Mouse (Mus musculus): ENCODE measurements around the gene Nipal3. TPM values are rescaled to one million over a fixed set of nuclear protein-coding genes. Genes with fewer than 3 reads are reported as not detected.
A peak's percentile ranks its signal among the peaks of the same experiment; 100 is the strongest.

Gene Nipal3
- polyA plus RNA-seq (2012; fragmentation: generic; extraction: Trizol): 0.91 TPM
- long read RNA-seq, experiment 1, partial matches to known transcripts: 0 of 1 reads
- long read RNA-seq, experiment 1, other reads (novel, unspliced or antisense): 1 of 1 reads
- long read RNA-seq, experiment 2, full-length matches to known transcripts: 2 of 2 reads
- long read RNA-seq, experiment 2, partial matches to known transcripts: 0 of 2 reads
- long read RNA-seq, experiment 2, other reads (novel, unspliced or antisense): 0 of 2 reads

DNA sequence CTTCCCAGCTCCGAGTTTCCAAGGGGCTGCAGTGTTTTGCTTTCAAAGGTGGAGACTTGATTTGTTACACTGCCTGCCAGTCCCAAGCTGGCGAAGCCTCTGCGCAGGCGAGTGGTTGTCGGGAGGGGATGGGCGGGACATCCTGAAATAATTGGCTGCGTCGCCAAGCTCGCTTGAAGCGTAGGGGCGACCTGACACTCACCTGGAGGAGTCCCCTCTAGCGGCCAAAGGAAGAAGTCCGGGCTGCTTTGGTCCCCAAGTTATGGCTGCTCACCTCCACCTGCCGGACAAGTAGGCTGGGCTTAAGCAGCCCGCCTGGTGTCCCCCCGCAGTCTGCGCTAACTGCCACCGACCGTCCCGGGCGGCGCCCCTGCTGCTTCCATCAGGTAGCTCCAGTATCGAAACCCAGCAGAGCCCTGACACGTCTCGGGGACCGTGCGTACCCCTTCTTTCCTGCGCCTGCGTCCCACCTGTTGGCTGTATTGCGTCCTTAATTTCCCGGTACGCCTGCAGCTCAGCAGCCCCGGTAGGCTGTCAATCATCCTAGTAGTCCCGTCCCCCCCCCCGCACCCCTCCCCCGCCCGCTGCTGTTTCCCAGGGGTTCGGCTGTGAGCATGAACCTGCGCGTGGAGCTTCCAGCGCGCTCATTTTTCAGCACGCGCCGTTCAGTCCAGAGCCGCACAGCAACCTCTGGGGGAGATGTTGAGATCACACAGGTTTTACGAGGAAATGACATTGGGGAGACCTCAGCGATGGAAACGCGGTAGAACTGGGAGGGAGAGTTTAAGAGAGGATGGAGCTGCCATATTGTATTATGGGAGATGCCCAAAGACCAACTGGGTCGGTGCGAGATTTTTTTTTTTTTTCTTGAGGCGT lies at the start of gene Nipal3, which contains the start of gene Stpg1:
Gene Nipal3 (minus strand): TSS at position 518 of the 876 bp plus-strand sequence.
Gene Stpg1 (plus strand): TSS at position 270 of the 876 bp plus-strand sequence.
- H3K4me3 ChIP-seq (ENCODE audit: insufficient read depth, poor library complexity, severe bottlenecking): peak within 1 kb of the TSS; percentile 34
- H3K36me3 ChIP-seq (ENCODE audit: control insufficient read depth, insufficient read depth): no peaks in the 10 kb centered on the region
- no peaks in the 10 kb centered on the region for H3K79me2 ChIP-seq (ENCODE audit: control insufficient read depth, insufficient read depth)
- H3K79me3 ChIP-seq (ENCODE audit: low read depth): no peaks in the 10 kb centered on the region
- H3K27me3 ChIP-seq (ENCODE audit: control insufficient read depth, insufficient read depth, insufficient read length): peaks cover 5% of the 10 kb centered on the region
- H3ac ChIP-seq (ENCODE audit: control insufficient read depth, insufficient read length, low read depth): peak within 1 kb of the TSS; percentile 44
- TF ChIP-seq MAX (IDR thresholded peaks at IDR 0.05) (no peak), MYOG (IDR thresholded peaks at IDR 0.05; ENCODE audit: control insufficient read depth, extremely low read depth, insufficient read length) (no peak), FOSL1 (IDR thresholded peaks at IDR 0.05; ENCODE audit: insufficient read depth, low read length, poor library complexity, severe bottlenecking) (no peak), MYOD1 (IDR thresholded peaks at IDR 0.05; ENCODE audit: control insufficient read depth, insufficient read length, low read depth) (no peak), USF1 (IDR thresholded peaks at IDR 0.05; ENCODE audit: low read depth) (no peak), CEBPB (IDR thresholded peaks at IDR 0.05; ENCODE audit: low read depth) (no peak), CTCF (IDR thresholded peaks at IDR 0.05; ENCODE audit: control insufficient read depth, insufficient read depth, insufficient read length) (no peak)

DNA sequence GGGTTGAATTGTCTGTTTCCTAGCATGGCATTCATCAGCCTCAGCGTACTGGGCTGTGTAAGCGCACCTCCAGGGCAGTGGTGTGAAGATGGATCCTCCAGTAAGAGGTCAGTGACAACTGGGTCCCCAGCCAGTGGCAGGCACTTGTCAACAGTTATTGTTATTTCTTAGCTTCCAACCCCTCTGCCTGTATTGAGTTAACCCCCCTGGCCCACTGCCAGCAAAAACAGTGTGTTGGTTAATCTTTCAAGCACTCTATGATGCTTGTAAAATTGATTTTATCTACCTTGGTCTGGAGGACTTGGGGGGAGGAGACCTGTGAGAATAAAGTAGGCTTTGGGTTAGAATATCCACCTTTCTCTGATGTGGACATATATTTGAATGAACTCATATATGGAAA lies 49.4 kb upstream of the Nipal3 start:
- Histone ChIP-seq H3ac (ENCODE audit: control insufficient read depth, insufficient read length, low read depth) (no peak overlapping the region), H3K27me3 (ENCODE audit: control insufficient read depth, insufficient read depth, insufficient read length) (no peaks in the 10 kb centered on the region), H3K4me3 (ENCODE audit: insufficient read depth, poor library complexity, severe bottlenecking) (no peak overlapping the region), H3K79me2 (ENCODE audit: control insufficient read depth, insufficient read depth) (no peaks in the 10 kb centered on the region), H3K36me3 (ENCODE audit: control insufficient read depth, insufficient read depth) (no peaks in the 10 kb centered on the region), H3K79me3 (ENCODE audit: low read depth) (no peaks in the 10 kb centered on the region)
- TF ChIP-seq FOSL1 (IDR thresholded peaks at IDR 0.05; ENCODE audit: insufficient read depth, low read length, poor library complexity, severe bottlenecking) (no peak), MAX (IDR thresholded peaks at IDR 0.05) (no peak), MYOG (IDR thresholded peaks at IDR 0.05; ENCODE audit: control insufficient read depth, extremely low read depth, insufficient read length) (no peak), USF1 (IDR thresholded peaks at IDR 0.05; ENCODE audit: low read depth) (no peak), MYOD1 (IDR thresholded peaks at IDR 0.05; ENCODE audit: control insufficient read depth, insufficient read length, low read depth) (no peak), CTCF (IDR thresholded peaks at IDR 0.05; ENCODE audit: control insufficient read depth, insufficient read depth, insufficient read length) (no peak), CEBPB (IDR thresholded peaks at IDR 0.05; ENCODE audit: low read depth) (no peak)

DNA sequence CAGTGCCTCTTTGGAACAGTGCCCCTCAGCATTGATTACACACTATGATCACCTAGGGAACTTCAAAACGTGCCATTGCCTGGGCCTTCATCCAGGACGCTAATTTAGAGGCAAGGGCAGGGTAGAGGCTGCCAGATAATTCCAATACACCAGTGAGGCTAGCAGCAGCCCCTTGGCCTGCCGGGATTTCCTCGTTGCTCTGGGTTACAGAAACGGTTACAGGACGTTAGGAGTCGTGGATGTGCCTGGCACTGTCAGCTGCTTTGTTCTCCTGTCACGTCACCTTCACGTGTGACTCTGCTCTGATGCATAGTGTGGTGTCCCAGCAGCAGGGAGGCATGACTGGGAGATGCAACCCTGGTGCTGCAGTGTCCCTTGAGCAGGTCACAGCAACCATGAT lies 45.2 kb upstream of the Nipal3 start:
- Histone ChIP-seq H3ac (ENCODE audit: control insufficient read depth, insufficient read length, low read depth) (no peak overlapping the region), H3K79me2 (ENCODE audit: control insufficient read depth, insufficient read depth) (no peaks in the 10 kb centered on the region), H3K79me3 (ENCODE audit: low read depth) (no peaks in the 10 kb centered on the region), H3K4me3 (ENCODE audit: insufficient read depth, poor library complexity, severe bottlenecking) (no peak overlapping the region), H3K36me3 (ENCODE audit: control insufficient read depth, insufficient read depth) (no peaks in the 10 kb centered on the region), H3K27me3 (ENCODE audit: control insufficient read depth, insufficient read depth, insufficient read length) (no peaks in the 10 kb centered on the region)
- TF ChIP-seq MYOG (IDR thresholded peaks at IDR 0.05; ENCODE audit: control insufficient read depth, extremely low read depth, insufficient read length) (no peak), USF1 (IDR thresholded peaks at IDR 0.05; ENCODE audit: low read depth) (no peak), MYOD1 (IDR thresholded peaks at IDR 0.05; ENCODE audit: control insufficient read depth, insufficient read length, low read depth) (no peak), FOSL1 (IDR thresholded peaks at IDR 0.05; ENCODE audit: insufficient read depth, low read length, poor library complexity, severe bottlenecking) (no peak), CTCF (IDR thresholded peaks at IDR 0.05; ENCODE audit: control insufficient read depth, insufficient read depth, insufficient read length) (no peak), MAX (IDR thresholded peaks at IDR 0.05) (no peak), CEBPB (IDR thresholded peaks at IDR 0.05; ENCODE audit: low read depth) (no peak)

DNA sequence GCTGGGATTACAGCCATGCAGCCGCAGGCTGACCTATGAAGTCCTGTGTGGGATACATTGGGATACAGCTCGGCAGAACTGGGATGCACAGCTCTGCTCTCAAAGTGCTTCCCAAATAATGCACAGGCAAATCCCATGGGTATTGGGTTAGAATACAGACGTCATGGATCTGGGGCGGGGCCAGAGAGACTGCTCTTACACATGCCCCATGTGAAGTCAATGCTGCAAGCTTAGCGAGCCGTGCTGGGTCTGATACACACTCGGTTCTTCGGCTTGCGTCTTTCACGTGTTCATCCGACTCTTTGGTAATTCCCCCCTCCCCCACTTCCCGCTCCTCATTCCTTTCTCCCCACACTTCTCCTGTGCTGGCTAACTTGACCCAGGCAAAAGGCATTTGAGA lies 44.2 kb upstream of the Nipal3 start:
- no peak overlapping the region for H3K4me3 ChIP-seq (ENCODE audit: insufficient read depth, poor library complexity, severe bottlenecking)
- H3ac ChIP-seq (ENCODE audit: control insufficient read depth, insufficient read length, low read depth): no peak overlapping the region
- TF ChIP-seq MAX (IDR thresholded peaks at IDR 0.05) (no peak), CEBPB (IDR thresholded peaks at IDR 0.05; ENCODE audit: low read depth) (no peak), MYOD1 (IDR thresholded peaks at IDR 0.05; ENCODE audit: control insufficient read depth, insufficient read length, low read depth) (no peak), FOSL1 (IDR thresholded peaks at IDR 0.05; ENCODE audit: insufficient read depth, low read length, poor library complexity, severe bottlenecking) (no peak), CTCF (IDR thresholded peaks at IDR 0.05; ENCODE audit: control insufficient read depth, insufficient read depth, insufficient read length) (no peak), MYOG (IDR thresholded peaks at IDR 0.05; ENCODE audit: control insufficient read depth, extremely low read depth, insufficient read length) (no peak), USF1 (IDR thresholded peaks at IDR 0.05; ENCODE audit: low read depth) (no peak)
- no peaks in the 10 kb centered on the region for H3K36me3 ChIP-seq (ENCODE audit: control insufficient read depth, insufficient read depth)
- no peaks in the 10 kb centered on the region for H3K79me3 ChIP-seq (ENCODE audit: low read depth)
- no peaks in the 10 kb centered on the region for H3K27me3 ChIP-seq (ENCODE audit: control insufficient read depth, insufficient read depth, insufficient read length)
- H3K79me2 ChIP-seq (ENCODE audit: control insufficient read depth, insufficient read depth): no peaks in the 10 kb centered on the region

DNA sequence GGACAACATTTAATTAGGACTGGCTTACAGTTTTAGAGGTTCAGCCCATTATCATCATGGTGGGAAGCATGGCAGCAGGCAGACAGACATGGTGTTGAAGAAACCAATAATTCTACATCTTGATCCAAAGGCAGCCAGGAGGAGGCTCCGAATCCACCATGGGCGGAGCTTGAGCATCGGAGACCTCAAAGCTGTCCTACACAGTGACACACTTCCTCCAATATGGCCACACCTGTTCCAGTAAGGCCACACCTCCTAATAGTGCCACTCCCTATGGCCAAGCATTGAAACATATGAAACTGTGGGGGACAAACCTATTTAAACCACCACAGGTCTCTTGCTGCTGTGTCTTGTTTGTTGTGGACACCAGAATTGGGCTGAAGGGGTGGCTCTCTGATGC lies 40.2 kb upstream of the Nipal3 start:
- no peak overlapping the region for H3ac ChIP-seq (ENCODE audit: control insufficient read depth, insufficient read length, low read depth)
- no peaks in the 10 kb centered on the region for H3K27me3 ChIP-seq (ENCODE audit: control insufficient read depth, insufficient read depth, insufficient read length)
- H3K4me3 ChIP-seq (ENCODE audit: insufficient read depth, poor library complexity, severe bottlenecking): no peak overlapping the region
- no peaks in the 10 kb centered on the region for H3K79me3 ChIP-seq (ENCODE audit: low read depth)
- no peaks in the 10 kb centered on the region for H3K79me2 ChIP-seq (ENCODE audit: control insufficient read depth, insufficient read depth)
- no peaks in the 10 kb centered on the region for H3K36me3 ChIP-seq (ENCODE audit: control insufficient read depth, insufficient read depth)
- TF ChIP-seq CTCF (IDR thresholded peaks at IDR 0.05; ENCODE audit: control insufficient read depth, insufficient read depth, insufficient read length): no peak
- no peak for TF ChIP-seq USF1 (IDR thresholded peaks at IDR 0.05; ENCODE audit: low read depth)
- TF ChIP-seq FOSL1 (IDR thresholded peaks at IDR 0.05; ENCODE audit: insufficient read depth, low read length, poor library complexity, severe bottlenecking): no peak
- TF ChIP-seq CEBPB (IDR thresholded peaks at IDR 0.05; ENCODE audit: low read depth): no peak
- TF ChIP-seq MYOD1 (IDR thresholded peaks at IDR 0.05; ENCODE audit: control insufficient read depth, insufficient read length, low read depth): no peak
- no peak for TF ChIP-seq MAX (IDR thresholded peaks at IDR 0.05)
